Mouse (Mus musculus) thymus, postnatal 14 days (tissue): ENCODE measurements at regions not wholly inside any gene's neighbourhood (a gene's known extent, or its start where the extent isn't known, plus 50 kb on each side); places are given as distances from the start of the nearest gene placed in this dataset.
"Not testable (repeated sequence)": the region's sequence is repeated elsewhere in the genome, so short reads cannot be mapped to it uniquely, and the experiment has no call there.

Experiments used
- DNase-seq: peaks from one replicate; pipeline ENCODE4 v3.0.0; 2021

GRCm38 (mm10) chr3:69669541-69669940 lies 52.2 kb upstream of the Nmd3 start:
- DNase-seq = no peak

- DNase-seq = no peak
These were observed 54.0 kb upstream of the Nmd3 start for GRCm38 (mm10) chr3:69667820-69668219.

- no peak for DNase-seq
These were observed 54.4 kb upstream of the Nmd3 start for GRCm38 (mm10) chr3:69667359-69667758.

- no peak for DNase-seq
These were observed 57.5 kb upstream of the Nmd3 start for GRCm38 (mm10) chr3:69664277-69664676.

- no peak for DNase-seq
These were observed 59.4 kb upstream of the B3galnt1 start for GRCm38 (mm10) chr3:69658185-69658584.

- no peak for DNase-seq
These were observed 58.8 kb upstream of the B3galnt1 start for GRCm38 (mm10) chr3:69657570-69657969.

- not testable (repeated sequence) for DNase-seq
These were observed 56.9 kb upstream of the B3galnt1 start for GRCm38 (mm10) chr3:69655651-69656050.

GRCm38 (mm10) chr3:69655001-69655400 lies 56.2 kb upstream of the B3galnt1 start:
- DNase-seq = peak; percentile 42

- DNase-seq = not testable (repeated sequence)
These were observed 54.6 kb upstream of the B3galnt1 start for GRCm38 (mm10) chr3:69653361-69653760.

GRCm38 (mm10) chr3:69649561-69649960 lies 50.8 kb upstream of the B3galnt1 start:
- no peak for DNase-seq
